In genomic region chr19:7345235-7345755, GRCm38 (mm10) we compare ENCODE assay signal across 9 mouse cellular contexts. TPM values are rescaled to one million over a fixed set of nuclear protein-coding genes. Genes with fewer than 3 reads are reported as not detected.
DNase-seq lines count a peak whose midpoint lies in the region; ATAC-seq and TF ChIP-seq lines count a peak whose summit lies in the region.
"Had no signal": no experiment of that assay in that cellular context is flagged by ENCODE, and none has a peak within 500 bp of the region (broad histone marks: within the 10 kb centered on the region; RNA-seq: fewer than 3 reads in every experiment).

No protein-coding gene starts in this region.

- no peak overlapping the region for H3K9ac ChIP-seq in intestine, embryonic 14.5 days (ENCODE audit: low read length)
- H3K9ac ChIP-seq in intestine, embryonic 16.5 days (ENCODE audit: low read depth, low read length), result no peak overlapping the region; the same call in 1 of the 2 replicates
- no peak overlapping the region for H3K9ac ChIP-seq in ES-E14 (ENCODE audit: insufficient read depth, low read depth, low read length, poor library complexity, severe bottlenecking)
- H3K9ac ChIP-seq in hindbrain, postnatal 0 days (replicated peaks; ENCODE audit: low read length), result no peak overlapping the region
- H3K9ac ChIP-seq in limb, embryonic 15.5 days, result 0 out of 2 replicates have a peak overlapping the region, but pooled peaks have one; percentile 10

- no peaks in the 10 kb centered on the region for H3K36me3 ChIP-seq in intestine, embryonic 14.5 days (ENCODE audit: control insufficient read depth, insufficient read depth, low read length)
- no peaks in the 10 kb centered on the region for H3K36me3 ChIP-seq in intestine, embryonic 16.5 days (ENCODE audit: control insufficient read depth, insufficient read depth, low read length)
- no peaks in the 10 kb centered on the region for H3K36me3 ChIP-seq in ES-E14 (ENCODE audit: control insufficient read depth, insufficient read depth, low read length, poor library complexity, severe bottlenecking)
- H3K36me3 ChIP-seq in hindbrain, postnatal 0 days (ENCODE audit: insufficient read depth, low read length), result no peaks in the 10 kb centered on the region
- no peaks in the 10 kb centered on the region for H3K36me3 ChIP-seq in limb, embryonic 15.5 days

- DNase-seq in intestine, embryonic 14.5 days (ENCODE audit: low spot score), result peak; percentile 75
- peak; percentile 57 for DNase-seq in ES-E14 (ENCODE audit: low read depth, low spot score)
- peak; percentile 28 to 32 for DNase-seq in cerebellum, postnatal 36 days
- peak; percentile 91 for DNase-seq in hindbrain, postnatal 0 days (ENCODE audit: low spot score)
- DNase-seq in right cerebral cortex, postnatal 10 days (ENCODE audit: low spot score in 2 of 2), result peak; percentile 74 to 78
- DNase-seq in urinary bladder, postnatal 4 days (ENCODE audit: low spot score in 2 of 2), result no peak

- H3K9me3 ChIP-seq in intestine, embryonic 14.5 days (ENCODE audit: control insufficient read depth, low read length), result no peaks in the 10 kb centered on the region
- no peaks in the 10 kb centered on the region for H3K9me3 ChIP-seq in intestine, embryonic 16.5 days (ENCODE audit: control insufficient read depth, low read length)
- H3K9me3 ChIP-seq in ES-E14 (ENCODE audit: control insufficient read depth, insufficient read depth, low read depth, low read length), result no peaks in the 10 kb centered on the region
- H3K9me3 ChIP-seq in hindbrain, postnatal 0 days (ENCODE audit: low read length), result no peaks in the 10 kb centered on the region
- no peaks in the 10 kb centered on the region for H3K9me3 ChIP-seq in limb, embryonic 15.5 days

- H3K4me2 ChIP-seq in intestine, embryonic 14.5 days (ENCODE audit: low read length), result no peak overlapping the region
- no peak overlapping the region for H3K4me2 ChIP-seq in intestine, embryonic 16.5 days (ENCODE audit: low read depth, low read length)
- H3K4me2 ChIP-seq in hindbrain, postnatal 0 days (ENCODE audit: low read depth, low read length), result no peak overlapping the region
- no peak overlapping the region for H3K4me2 ChIP-seq in limb, embryonic 15.5 days

- WGBS in intestine, embryonic 14.5 days, result 20% methylated on average over 4 of the region's 4 CpGs
- 24% methylated on average over 4 of the region's 4 CpGs for WGBS in intestine, embryonic 16.5 days
- WGBS in hindbrain, postnatal 0 days, result 21% methylated on average over 4 of the region's 4 CpGs
- WGBS in limb, embryonic 15.5 days, result 20% methylated on average over 4 of the region's 4 CpGs

- H3K4me3 ChIP-seq in intestine, embryonic 14.5 days (ENCODE audit: low read depth, low read length), result no peak overlapping the region
- H3K4me3 ChIP-seq in intestine, embryonic 16.5 days (ENCODE audit: low read length), result no peak overlapping the region
- H3K4me3 ChIP-seq in ES-E14 (ENCODE audit: insufficient read depth in 1 of 2, low read depth in 1 of 2, low read length in 2 of 2, poor library complexity in 1 of 2, severe bottlenecking in 1 of 2), result no peak overlapping the region
- H3K4me3 ChIP-seq in hindbrain, postnatal 0 days (ENCODE audit: low read length), result no peak overlapping the region
- H3K4me3 ChIP-seq in limb, embryonic 15.5 days, result no peak overlapping the region
- H3K4me3 ChIP-seq: myocyte had no signal

- in situ Hi-C loops in ES-E14 (cut with MboI; ENCODE audit: low sequenced_read_pairs in 2 of 2, unreplicated experiment in 2 of 2), result loop anchor here in 1 of 2 experiments (10.0 kb wide), 1 partner anchor 290 kb away; the partner anchor contains the start of gene Macrod1

- peak; percentile 93 for TF ChIP-seq CTCF in hindbrain, postnatal 0 days (IDR thresholded peaks at IDR 0.05; ENCODE audit: low read depth)

- H3K4me1 ChIP-seq in intestine, embryonic 14.5 days (replicated peaks; ENCODE audit: control insufficient read depth, insufficient read depth, low read length), result peaks cover 4% of the 10 kb centered on the region; the same call in 1 of the 2 replicates
- H3K4me1 ChIP-seq in intestine, embryonic 16.5 days (ENCODE audit: control insufficient read depth, insufficient read depth, low read length), result peaks cover 4% of the 10 kb centered on the region; the same call in 1 of the 2 replicates
- peaks cover 0 to 4% of the 10 kb centered on the region in 2 experiments; a peak in 1 of 4 replicates for H3K4me1 ChIP-seq in ES-E14 (ENCODE audit: control insufficient read depth in 2 of 2, insufficient read depth in 2 of 2, low read length in 2 of 2, poor library complexity in 1 of 2)
- no peaks in the 10 kb centered on the region for H3K4me1 ChIP-seq in hindbrain, postnatal 0 days (ENCODE audit: insufficient read depth, low read length)
- H3K4me1 ChIP-seq in limb, embryonic 15.5 days, result peaks cover 8% of the 10 kb centered on the region

- H3K27me3 ChIP-seq in intestine, embryonic 14.5 days (replicated peaks; ENCODE audit: control insufficient read depth, insufficient read depth, low read length), result no peaks in the 10 kb centered on the region
- no peaks in the 10 kb centered on the region for H3K27me3 ChIP-seq in intestine, embryonic 16.5 days (replicated peaks; ENCODE audit: control insufficient read depth, insufficient read depth, low read length)
- H3K27me3 ChIP-seq in hindbrain, postnatal 0 days (ENCODE audit: insufficient read depth, low read length), result no peaks in the 10 kb centered on the region
- no peaks in the 10 kb centered on the region for H3K27me3 ChIP-seq in limb, embryonic 15.5 days

- no peak for ATAC-seq in intestine, embryonic 14.5 days (replicated peaks; ENCODE audit: low FRiP score, low TSS enrichment, low read depth)
- no peak for ATAC-seq in intestine, embryonic 16.5 days
- no peak for ATAC-seq in hindbrain, postnatal 0 days
- no peak for ATAC-seq in limb, embryonic 15.5 days (ENCODE audit: insufficient number of reproducible peaks, low FRiP score, low TSS enrichment, low read depth)

- no peak overlapping the region for H3K27ac ChIP-seq in intestine, embryonic 14.5 days (ENCODE audit: low read depth)
- no peak overlapping the region for H3K27ac ChIP-seq in intestine, embryonic 16.5 days (ENCODE audit: low read length)
- no peak overlapping the region for H3K27ac ChIP-seq in ES-E14 (ENCODE audit: insufficient read depth, low read depth, low read length, poor library complexity, severe bottlenecking)
- H3K27ac ChIP-seq in hindbrain, postnatal 0 days, result no peak overlapping the region
- no peak overlapping the region for H3K27ac ChIP-seq in limb, embryonic 15.5 days

TF ChIP-seq in ES-E14, 5 proteins besides CTCF, POLR2A, EP300 and RAD21:
- TF ChIP-seq ZC3H11A (IDR thresholded peaks at IDR 0.05; ENCODE audit: borderline replicate concordance, low read depth, low read length), result peak; percentile 81
- TF ChIP-seq MAFK (IDR thresholded peaks at IDR 0.05; ENCODE audit: insufficient read depth, low read depth, low read length), result no peak

RNA-seq across cellular contexts. Expression of gene Mark2, which starts 3.6 kb away (rescaled TPM):
- polyA plus RNA-seq in intestine, embryonic 14.5 days (2014; fragmentation: Nextera tagmentation; extraction: Ambion mirVana), result 48.7 and 54.0 TPM in 2 replicates
- polyA plus RNA-seq in intestine, embryonic 16.5 days (2015; fragmentation: Nextera tagmentation; extraction: Ambion mirVana), result 39.1 and 41.4 TPM in 2 replicates
- 44.0 and 47.9 TPM in 2 replicates for total RNA-seq in ES-E14 (2012; rRNA removed)
- 39.9 and 47.8 TPM in 2 replicates for total RNA-seq in hindbrain, postnatal 0 days (2014; rRNA removed)
- polyA plus RNA-seq in hindbrain, postnatal 0 days (2015; fragmentation: Nextera tagmentation; extraction: Ambion mirVana), result 31.4 and 36.2 TPM in 2 replicates
- polyA plus RNA-seq in limb, embryonic 15.5 days (2015; fragmentation: Nextera tagmentation; extraction: Ambion mirVana), result 41.1 and 46.4 TPM in 2 replicates

RNA-seq across cellular contexts. Expression of gene Spindoc, which starts 37.5 kb away (rescaled TPM):
- 23.7 and 24.3 TPM in 2 replicates for polyA plus RNA-seq in intestine, embryonic 14.5 days (2014; fragmentation: Nextera tagmentation; extraction: Ambion mirVana)
- polyA plus RNA-seq in intestine, embryonic 16.5 days (2015; fragmentation: Nextera tagmentation; extraction: Ambion mirVana), result 17.4 and 18.2 TPM in 2 replicates
- 36.8 and 40.0 TPM in 2 replicates for total RNA-seq in ES-E14 (2012; rRNA removed)
- 37.1 and 57.3 TPM in 2 replicates for total RNA-seq in hindbrain, postnatal 0 days (2014; rRNA removed)
- 19.0 and 19.8 TPM in 2 replicates for polyA plus RNA-seq in hindbrain, postnatal 0 days (2015; fragmentation: Nextera tagmentation; extraction: Ambion mirVana)
- 24.8 and 26.0 TPM in 2 replicates for polyA plus RNA-seq in limb, embryonic 15.5 days (2015; fragmentation: Nextera tagmentation; extraction: Ambion mirVana)

Comparison
In these comparisons a context has a peak if more than half of its experiments do, and no peak if none do; other contexts are left out.
1. DNase-seq: peak in intestine, embryonic 14.5 days (single experiment), ES-E14 (single experiment), cerebellum, postnatal 36 days (2 of 2), hindbrain, postnatal 0 days (single experiment) and right cerebral cortex, postnatal 10 days (2 of 2); none in urinary bladder, postnatal 4 days (0 of 2).